Mouse (Mus musculus) MEL (cell line): Measurements from ENCODE around the gene Zwilch. TPM values are rescaled to one million over a fixed set of nuclear protein-coding genes. Genes with fewer than 3 reads are reported as not detected.

Experiments used
- DNase-seq: peaks from one replicate; pipeline ENCODE4 v3.0.0; 2011; ENCODE audit warnings: low read depth, low spot score
- H3K27ac ChIP-seq: 2 replicates; pipeline ENCODE4 v1.5.1; 2012; ENCODE audit warnings: low read depth, mild to moderate bottlenecking, control low read depth, low read length, moderate library complexity; ENCODE audit not compliant: control insufficient read depth
- H3K27me3 ChIP-seq, 2 experiments: fragments of 150-350 bp in 1 of 2; sonication (generic) in 1 of 2; 2 replicates each; pipeline ENCODE4 v1.6.1; 2012; ENCODE audit warnings: low read length in 2 of 2, mild to moderate bottlenecking in 2 of 2, improper control_type of control experiment in 1 of 2, moderate library complexity in 1 of 2; ENCODE audit not compliant: insufficient read depth in 2 of 2, control insufficient read depth in 1 of 2
- H3K36me3 ChIP-seq, 2 experiments: 2 replicates each; pipeline ENCODE4 v1.6.1; 2012 to 2014; ENCODE audit warnings: low read length in 2 of 2, improper control_type of control experiment in 1 of 2, inconsistent platforms in 1 of 2, mild to moderate bottlenecking in 1 of 2; ENCODE audit not compliant: insufficient read depth in 2 of 2, control insufficient read depth in 1 of 2
- H3K4me1 ChIP-seq, 2 experiments: fragments of 150-350 bp in 1 of 2; sonication (generic) in 1 of 2; 2 replicates each; pipeline ENCODE4 v1.6.1; 2012; ENCODE audit warnings: low read length in 2 of 2, improper control_type of control experiment in 1 of 2, mild to moderate bottlenecking in 1 of 2; ENCODE audit not compliant: insufficient read depth in 2 of 2, control insufficient read depth in 1 of 2
- H3K4me3 ChIP-seq, 2 experiments: fragments of 150-350 bp in 1 of 2; sonication (generic) in 1 of 2; 2 replicates each; pipeline ENCODE4 v1.5.1; 2012; ENCODE audit warnings: low read depth in 2 of 2, low read length in 2 of 2, mild to moderate bottlenecking in 2 of 2, moderate library complexity in 2 of 2, control low read depth in 1 of 2, improper control_type of control experiment in 1 of 2; ENCODE audit not compliant: control insufficient read depth in 1 of 2, insufficient read depth in 1 of 2
- H3K79me2 ChIP-seq: 2 replicates; pipeline ENCODE4 v1.6.1; 2012; ENCODE audit warnings: mild to moderate bottlenecking, low read length, moderate library complexity; ENCODE audit not compliant: control insufficient read depth, poor library complexity, insufficient read depth
- H3K9ac ChIP-seq: 2 replicates; pipeline ENCODE4 v1.6.1; 2012; ENCODE audit warnings: low read depth, mild to moderate bottlenecking, control low read depth, low read length, moderate library complexity; ENCODE audit not compliant: control insufficient read depth, poor library complexity, severe bottlenecking
- H3K9me3 ChIP-seq: fragments of 150-350 bp; sonication (generic); replicated peaks from 2 replicates; pipeline ENCODE4 v1.6.1; 2012; ENCODE audit warnings: mild to moderate bottlenecking, low read length, improper control_type of control experiment, moderate library complexity; ENCODE audit not compliant: insufficient read depth
- BHLHE40 ChIP-seq: IDR thresholded peaks from 2 replicates; pipeline ENCODE4 v1.6.1; 2012; ENCODE audit warnings: low read depth, mild to moderate bottlenecking, inconsistent platforms, low read length, improper control_type of control experiment, borderline replicate concordance
- CHD1 ChIP-seq: IDR thresholded peaks from 2 replicates; pipeline ENCODE4 v1.6.1; 2012; ENCODE audit warnings: low read depth, mild to moderate bottlenecking, inconsistent platforms, low read length, improper control_type of control experiment
- CTCF ChIP-seq, 3 experiments: IDR thresholded peaks in 2 of 3; conservative IDR thresholded peaks in 1 of 3; 2 replicates each; pipeline ENCODE4 v1.5.1; 2011 to 2012; ENCODE audit warnings: low read length in 3 of 3, low read depth in 2 of 3, mild to moderate bottlenecking in 2 of 3, improper control_type of control experiment in 1 of 3, inconsistent platforms in 1 of 3, mixed read lengths in 1 of 3, moderate library complexity in 1 of 3; ENCODE audit not compliant: control insufficient read depth in 1 of 3, insufficient read depth in 1 of 3, poor library complexity in 1 of 3, severe bottlenecking in 1 of 3
- EP300 ChIP-seq, 2 experiments: IDR thresholded peaks; 2 replicates each; pipeline ENCODE4 v1.6.1; 2011; ENCODE audit warnings: improper control_type of control experiment in 2 of 2, low read length in 2 of 2, low read depth in 1 of 2, mild to moderate bottlenecking in 1 of 2
- JUND ChIP-seq: IDR thresholded peaks from 2 replicates; pipeline ENCODE4 v1.6.1; 2011; ENCODE audit warnings: low read depth, mild to moderate bottlenecking, improper control_type of control experiment, low read length
- MAZ ChIP-seq: IDR thresholded peaks from 2 replicates; pipeline ENCODE4 v1.6.1; 2012; ENCODE audit warnings: low read depth, mild to moderate bottlenecking, inconsistent platforms, low read length, improper control_type of control experiment
- MEF2A ChIP-seq: IDR thresholded peaks from 2 replicates; pipeline ENCODE4 v1.6.1; 2014; ENCODE audit warnings: low read depth, mild to moderate bottlenecking, inconsistent platforms, low read length, improper control_type of control experiment; ENCODE audit not compliant: poor library complexity, insufficient replicate concordance, severe bottlenecking; ENCODE audit errors: extremely low read depth
- MXI1 ChIP-seq: IDR thresholded peaks from 2 replicates; pipeline ENCODE4 v1.6.1; 2011; ENCODE audit warnings: mild to moderate bottlenecking, low read depth, low read length, improper control_type of control experiment
- NELFE ChIP-seq: IDR thresholded peaks from 2 replicates; pipeline ENCODE4 v1.6.1; 2011; ENCODE audit warnings: low read depth, low read length, improper control_type of control experiment
- NRF1 ChIP-seq: IDR thresholded peaks from 2 replicates; pipeline ENCODE4 v1.6.1; 2014; ENCODE audit warnings: low read depth, mild to moderate bottlenecking, inconsistent platforms, low read length, improper control_type of control experiment, moderate library complexity; ENCODE audit not compliant: poor library complexity, insufficient read depth, severe bottlenecking
- POLR2AphosphoS2 ChIP-seq: IDR thresholded peaks from 2 replicates; pipeline ENCODE4 v1.6.1; 2011; ENCODE audit warnings: low read length, improper control_type of control experiment
- RAD21 ChIP-seq: IDR thresholded peaks from 2 replicates; pipeline ENCODE4 v1.6.1; 2011; ENCODE audit warnings: mild to moderate bottlenecking, low read depth, low read length, improper control_type of control experiment
- RCOR1 ChIP-seq: IDR thresholded peaks from 2 replicates; pipeline ENCODE4 v1.6.1; 2012; ENCODE audit warnings: low read depth, mild to moderate bottlenecking, inconsistent platforms, low read length, improper control_type of control experiment
- SMC3 ChIP-seq: IDR thresholded peaks from 2 replicates; pipeline ENCODE4 v1.6.1; 2011; ENCODE audit warnings: low read depth, low read length, improper control_type of control experiment
- TCF12 ChIP-seq: IDR thresholded peaks from 2 replicates; pipeline ENCODE4 v1.6.1; 2014; ENCODE audit warnings: low read depth, mild to moderate bottlenecking, inconsistent platforms, low read length, improper control_type of control experiment, moderate library complexity
- ZC3H11A ChIP-seq: IDR thresholded peaks from 2 replicates; pipeline ENCODE4 v1.6.1; 2012; ENCODE audit warnings: low read depth, mild to moderate bottlenecking, inconsistent platforms, low read length, improper control_type of control experiment
- ZMIZ1 ChIP-seq: IDR thresholded peaks from 2 replicates; pipeline ENCODE4 v1.6.1; 2012; ENCODE audit warnings: low read depth, mild to moderate bottlenecking, inconsistent platforms, low read length, improper control_type of control experiment, moderate library complexity
- ZNF384 ChIP-seq: IDR thresholded peaks from 2 replicates; pipeline ENCODE4 v1.6.1; 2012; ENCODE audit warnings: low read depth, mild to moderate bottlenecking, inconsistent platforms, low read length, improper control_type of control experiment
- polyA plus RNA-seq, 2 experiments: library from polyadenylated mRNA; stranded (reverse) in 1 of 2; unstranded in 1 of 2; fragments of >175 nt in 1 of 2; fragments of >200 nt in 1 of 2; gene quantifications; 2 replicates each; pipeline versions ENCODE4 v1.2.1 to v1.2.4; 2012; ENCODE audit warnings: low replicate concordance in 2 of 2, low read depth in 1 of 2; ENCODE audit not compliant: insufficient read length in 2 of 2, insufficient read depth in 1 of 2, missing spikeins in 1 of 2
- total RNA-seq: library from RNA; depleted of rRNA; stranded (reverse); fragments of 300-350 nt; gene quantifications from 2 replicates; pipeline ENCODE4 v1.2.3, GENCODE M21; 2012

Zwilch gene
- total and polyA plus RNA-seq, 3 experiments = 60.6 to 89.2 TPM; not detected in 1

DNA sequence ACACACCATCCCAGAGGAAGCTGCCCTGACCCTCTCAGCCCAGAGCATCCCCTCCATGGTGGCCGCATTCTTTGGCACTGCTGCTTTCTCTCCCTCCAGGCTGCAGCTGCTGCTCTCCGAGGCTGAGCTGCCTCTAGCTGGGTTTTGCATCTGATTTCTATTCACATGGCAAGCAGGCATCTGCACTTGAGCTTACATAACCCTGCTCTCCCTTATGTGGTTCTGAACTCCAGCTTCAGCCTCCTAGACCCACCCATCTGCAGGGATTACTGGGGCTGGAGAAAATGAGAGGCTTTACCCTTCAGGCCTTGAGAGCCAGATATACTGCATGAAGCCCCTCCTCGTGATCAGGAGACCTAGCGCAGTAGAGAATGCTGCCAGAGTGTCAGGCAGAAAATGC lies 22.6 kb upstream of the Zwilch start:
- no peaks in the 10 kb centered on the region for H3K9me3 ChIP-seq

DNA sequence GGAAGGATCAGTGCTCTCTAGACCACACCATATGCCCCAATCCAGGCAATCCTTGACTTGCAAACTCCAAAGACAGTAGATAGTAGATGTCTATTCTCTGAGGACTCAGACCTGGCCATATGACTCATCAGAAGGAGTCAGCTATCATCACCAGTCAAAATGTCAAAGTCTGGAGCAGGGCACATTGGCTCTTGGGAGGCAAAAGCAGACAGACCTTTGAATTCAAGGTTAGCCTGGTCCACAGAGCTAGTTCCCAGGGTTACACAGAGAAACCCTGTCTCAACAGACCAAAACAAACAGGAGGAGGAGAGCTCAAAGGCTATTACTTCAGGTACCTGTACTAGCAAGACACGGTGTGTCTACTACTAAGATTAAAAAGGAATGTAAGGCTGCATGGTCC lies 21.0 kb upstream of the Zwilch start:
- no peaks in the 10 kb centered on the region for H3K27me3 ChIP-seq
- H3K9me3 ChIP-seq = no peaks in the 10 kb centered on the region
- no peaks in the 10 kb centered on the region for H3K4me1 ChIP-seq
- no peak overlapping the region for H3K9ac ChIP-seq
- no peaks in the 10 kb centered on the region for H3K36me3 ChIP-seq
- no peak overlapping the region for H3K27ac ChIP-seq
- H3K79me2 ChIP-seq = no peaks in the 10 kb centered on the region
- no peak for TF ChIP-seq TCF12
- TF ChIP-seq NELFE = no peak
- no peak for TF ChIP-seq NRF1
- TF ChIP-seq EP300 (IDR thresholded peaks at IDR 0.05; ENCODE audit: low read depth in 1 of 2, low read length in 2 of 2) = no peak
- no peak for TF ChIP-seq JUND
- TF ChIP-seq RAD21 = no peak
- no peak for TF ChIP-seq MEF2A
- TF ChIP-seq SMC3 = no peak
- no peak for TF ChIP-seq ZNF384
- H3K4me3 ChIP-seq = no peak overlapping the region
- DNase-seq = no peak

More for the DNA sequence above, 22.6 kb upstream of the Zwilch start:
- Histone ChIP-seq H3K27me3 (no peaks in the 10 kb centered on the region), H3K79me2 (no peaks in the 10 kb centered on the region), H3K4me1 (no peaks in the 10 kb centered on the region), H3K36me3 (no peaks in the 10 kb centered on the region), H3K4me3 (no peak overlapping the region), H3K27ac (no peak overlapping the region), H3K9ac (no peak overlapping the region)
- no peak for DNase-seq
- TF ChIP-seq CTCF (IDR thresholded peaks at IDR 0.05 in 2 of 3, conservative IDR thresholded peaks at IDR 0.05 in 1 of 3; ENCODE audit: control insufficient read depth in 1 of 3, insufficient read depth in 1 of 3, low read depth in 2 of 3, low read length in 3 of 3, poor library complexity in 1 of 3, severe bottlenecking in 1 of 3) (no peak), JUND (no peak), TCF12 (no peak), BHLHE40 (no peak), EP300 (IDR thresholded peaks at IDR 0.05; ENCODE audit: low read depth in 1 of 2, low read length in 2 of 2) (no peak), MXI1 (no peak), MAZ (no peak), RCOR1 (no peak), CHD1 (no peak), POLR2AphosphoS2 (no peak), ZMIZ1 (no peak), ZC3H11A (no peak)
